Mouse (Mus musculus): Measurements from ENCODE around the gene Caskin2.
A peak's percentile ranks its signal among the peaks of the same experiment; 100 is the strongest.

Caskin2 gene

DNA sequence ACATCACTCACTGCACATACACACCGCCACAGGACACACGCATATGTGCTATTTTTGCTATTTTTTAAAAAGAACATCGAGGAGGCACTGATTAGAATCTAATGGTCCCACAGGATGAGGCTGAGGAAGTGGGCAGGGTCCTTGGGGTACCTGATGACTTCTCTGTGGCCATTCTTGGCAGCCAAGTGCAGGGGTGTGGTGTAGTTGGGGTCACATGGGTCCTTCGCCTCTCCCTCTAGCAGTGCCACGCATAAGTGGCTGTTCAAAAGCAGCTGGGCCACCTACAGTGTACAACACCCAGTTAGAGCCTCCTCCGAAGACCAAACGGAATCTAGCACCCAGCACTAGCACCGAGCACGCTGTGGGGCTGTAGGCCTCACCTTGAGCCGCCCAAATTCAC lies 7.3 kb downstream of the Caskin2 start:
- DNase-seq (ENCODE audit: low spot score in 2 of 2) = no peak

DNA sequence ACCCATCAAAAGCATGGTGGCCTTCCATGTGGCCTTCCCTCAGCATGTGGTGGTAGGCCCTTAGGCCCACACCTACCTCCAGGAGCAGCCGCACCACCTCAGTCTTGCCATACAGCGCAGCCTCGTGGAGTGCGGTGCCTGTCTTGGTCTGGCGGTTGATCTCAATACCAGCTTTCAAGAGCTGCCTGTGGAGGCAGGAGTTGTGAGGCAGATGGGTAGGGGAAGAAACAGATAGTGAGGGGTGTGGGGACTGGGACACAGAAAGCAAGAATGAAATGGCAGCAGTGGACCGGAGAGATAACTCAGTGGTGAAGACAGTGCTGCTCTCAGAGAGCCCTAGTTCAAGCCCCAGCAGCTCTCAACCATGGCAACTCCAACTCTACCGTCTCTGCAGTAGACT lies 8.4 kb downstream of the Caskin2 start:
- DNase-seq (ENCODE audit: low spot score in 2 of 2) = no peak

DNA sequence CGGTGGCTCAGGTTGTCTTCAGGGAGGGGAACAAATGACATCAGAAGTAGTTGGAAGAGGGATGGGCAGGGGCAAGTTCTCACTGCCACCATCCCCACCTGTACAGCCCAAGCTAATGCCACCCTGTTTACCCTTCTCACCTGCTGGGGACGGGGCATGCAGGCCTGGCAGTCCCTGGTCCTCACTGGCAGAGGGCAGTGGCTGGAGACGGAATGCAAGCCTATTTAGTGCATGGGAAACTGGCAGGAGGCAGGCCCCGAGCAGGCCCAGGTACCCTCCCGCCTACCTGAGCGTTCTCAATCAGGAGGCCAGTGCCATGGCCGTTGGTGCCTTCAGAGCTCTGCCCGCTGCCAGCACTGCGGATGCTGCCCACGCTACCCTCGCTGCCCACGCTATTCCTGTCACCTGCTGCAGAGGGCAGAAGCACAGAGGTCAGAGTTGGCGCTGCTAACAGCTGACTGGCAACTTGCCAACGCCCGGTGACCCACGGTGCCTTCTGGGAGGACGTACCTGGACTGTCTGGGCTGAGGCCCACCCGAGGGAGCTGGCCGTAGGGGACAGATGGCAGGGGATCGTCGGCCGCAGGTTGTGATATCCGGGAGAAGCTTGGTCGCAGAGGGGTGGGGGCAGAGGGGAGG lies 10.2 kb downstream of the Caskin2 start:
- no peak for DNase-seq (ENCODE audit: low spot score in 2 of 2)

DNA sequence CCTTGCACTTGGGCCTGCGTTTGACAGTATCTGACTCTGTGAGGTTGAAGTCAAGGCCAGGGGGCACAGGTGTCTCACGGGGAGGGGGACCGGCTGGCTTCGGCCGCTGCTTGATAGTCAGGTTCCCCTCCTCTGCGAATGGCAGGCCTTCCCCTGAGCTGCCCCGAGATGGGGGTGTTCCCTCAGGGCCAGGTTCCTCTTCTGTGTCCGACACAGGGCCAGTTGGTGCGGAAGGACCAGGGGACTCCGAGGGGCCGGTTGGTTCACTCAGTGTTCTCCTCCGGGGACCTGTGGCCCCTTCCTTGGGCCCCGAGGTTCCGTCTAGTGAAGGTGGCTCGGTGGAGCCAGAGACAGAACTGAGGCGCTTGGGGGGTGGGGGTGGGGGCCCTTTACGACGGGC lies 12.5 kb downstream of the Caskin2 start:
- DNase-seq (ENCODE audit: low spot score in 2 of 2) = no peak

DNA sequence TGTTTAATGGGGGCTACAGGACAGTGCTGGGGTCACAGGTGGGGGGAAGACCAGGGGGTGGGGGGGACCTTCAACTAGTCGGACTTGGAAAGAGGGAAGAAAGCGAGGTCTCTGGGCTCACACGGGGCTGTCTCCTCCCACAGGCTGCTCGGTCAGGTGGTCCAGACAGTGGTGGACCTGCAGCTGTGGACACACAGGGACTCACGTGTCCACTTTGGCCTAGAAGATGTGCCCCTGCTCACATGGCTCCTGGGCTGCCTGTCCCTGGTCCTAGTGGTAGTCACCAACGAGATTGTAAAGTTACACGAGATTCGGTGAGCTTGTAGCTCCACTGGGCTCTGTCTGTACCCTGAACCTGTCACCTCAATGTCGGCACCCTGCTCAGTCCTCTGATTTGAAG lies 15.8 kb downstream of the Caskin2 start:
- DNase-seq (ENCODE audit: low spot score in 2 of 2) = no peak

DNA sequence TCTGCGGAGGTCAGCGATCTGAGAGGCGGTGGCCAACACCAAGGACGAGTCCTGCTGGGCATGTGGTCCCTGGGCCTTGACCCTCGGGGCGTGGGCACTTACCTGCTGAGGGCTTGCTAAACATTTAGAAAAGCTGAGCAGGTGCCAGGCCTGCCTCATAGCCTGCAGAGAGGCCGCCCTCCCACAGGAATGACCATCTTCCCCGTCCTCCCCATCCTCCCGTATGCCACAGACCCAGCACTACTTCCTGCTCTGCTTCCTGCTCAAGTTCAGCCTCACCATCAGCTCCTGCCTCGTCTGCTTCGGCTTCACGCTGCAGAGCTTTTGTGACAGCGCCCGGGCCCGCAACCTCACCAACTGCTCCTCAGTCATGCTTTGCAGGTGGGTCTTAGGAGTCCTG lies 16.5 kb downstream of the Caskin2 start:
- DNase-seq (ENCODE audit: low spot score in 2 of 2) = no peak

DNA sequence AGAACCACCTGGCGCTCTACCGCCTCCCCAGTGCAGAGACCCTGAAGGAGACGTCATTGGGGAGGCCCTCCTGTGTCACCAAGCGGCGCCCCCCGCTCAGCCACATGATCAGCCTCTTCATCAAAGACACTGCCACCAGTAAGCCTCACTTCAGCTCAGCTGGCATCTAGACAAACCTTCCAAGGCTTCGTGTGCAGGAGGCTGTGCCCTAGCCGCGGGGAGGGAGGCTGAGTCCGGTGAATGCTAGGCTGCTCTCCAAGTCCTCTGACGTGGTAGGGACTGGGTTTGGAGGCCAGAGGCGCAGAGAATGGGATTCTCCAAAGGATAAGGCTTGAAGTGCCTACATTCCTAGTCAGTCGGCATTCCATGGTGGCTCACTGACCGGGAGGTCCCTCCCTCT lies 21.1 kb downstream of the Caskin2 start:
- DNase-seq (ENCODE audit: low spot score in 2 of 2) = no peak

DNA sequence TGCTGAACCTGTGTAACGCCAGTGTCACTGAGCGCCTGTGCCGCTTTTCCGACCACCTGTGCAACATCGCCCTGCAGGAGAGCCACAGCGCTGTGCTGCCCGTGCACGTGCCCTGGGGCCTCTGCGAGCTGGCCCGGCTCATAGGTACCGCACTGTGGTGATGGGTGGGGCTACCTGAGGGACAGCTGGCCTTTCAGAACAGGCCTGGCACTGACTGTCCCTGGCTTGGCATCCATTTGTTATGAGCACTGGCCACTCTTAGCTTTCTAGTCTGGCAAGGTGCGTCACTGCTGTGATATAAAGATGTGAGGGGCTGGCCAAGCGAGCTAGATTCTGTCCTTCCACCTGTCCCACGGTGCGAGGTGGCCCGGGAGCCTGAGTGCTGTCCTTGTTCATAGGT lies 21.5 kb downstream of the Caskin2 start:
- no peak for DNase-seq (ENCODE audit: low spot score in 2 of 2)

DNA sequence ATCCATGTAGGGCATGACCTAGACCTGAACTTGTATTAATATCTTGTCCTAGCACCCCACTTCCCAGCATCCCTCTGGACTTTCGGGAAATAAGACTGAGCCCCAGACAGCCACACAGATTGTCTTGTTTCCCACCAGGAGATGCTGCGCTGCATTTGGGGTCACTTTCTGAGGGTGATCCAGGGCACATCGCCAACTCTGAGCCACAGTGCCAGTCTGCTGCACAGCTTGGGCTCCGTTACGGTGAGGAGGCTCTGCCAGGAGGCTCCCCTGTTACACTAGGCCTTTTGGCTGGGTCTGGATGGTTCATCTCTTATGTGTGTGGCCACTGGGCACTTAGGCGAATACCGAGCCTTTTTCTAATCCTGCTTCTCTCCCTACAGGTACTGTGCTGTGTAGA lies 23.7 kb downstream of the Caskin2 start:
- no peak for DNase-seq (ENCODE audit: low spot score in 2 of 2)

DNA sequence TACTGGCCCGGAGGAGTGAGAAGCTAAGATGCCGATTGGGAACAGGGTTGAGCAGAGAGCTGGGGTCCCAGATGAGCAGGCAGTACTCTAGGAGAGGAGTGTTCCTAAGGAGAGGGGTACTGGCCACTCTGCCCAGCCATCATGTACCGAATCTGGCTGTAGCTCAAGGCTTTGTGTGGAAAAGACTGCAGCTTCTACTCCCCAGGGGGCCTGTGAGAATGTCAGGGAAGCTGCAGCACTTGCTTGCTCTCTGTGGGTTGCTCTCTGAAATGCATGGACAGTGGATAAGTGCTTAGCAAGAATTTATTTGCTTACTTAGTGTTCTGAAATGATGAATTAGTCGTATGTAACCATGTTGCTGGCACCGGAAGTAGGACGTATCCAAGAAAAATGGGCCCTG lies 27.0 kb downstream of the Caskin2 start:
- no peak for DNase-seq (ENCODE audit: low spot score in 2 of 2)

DNA sequence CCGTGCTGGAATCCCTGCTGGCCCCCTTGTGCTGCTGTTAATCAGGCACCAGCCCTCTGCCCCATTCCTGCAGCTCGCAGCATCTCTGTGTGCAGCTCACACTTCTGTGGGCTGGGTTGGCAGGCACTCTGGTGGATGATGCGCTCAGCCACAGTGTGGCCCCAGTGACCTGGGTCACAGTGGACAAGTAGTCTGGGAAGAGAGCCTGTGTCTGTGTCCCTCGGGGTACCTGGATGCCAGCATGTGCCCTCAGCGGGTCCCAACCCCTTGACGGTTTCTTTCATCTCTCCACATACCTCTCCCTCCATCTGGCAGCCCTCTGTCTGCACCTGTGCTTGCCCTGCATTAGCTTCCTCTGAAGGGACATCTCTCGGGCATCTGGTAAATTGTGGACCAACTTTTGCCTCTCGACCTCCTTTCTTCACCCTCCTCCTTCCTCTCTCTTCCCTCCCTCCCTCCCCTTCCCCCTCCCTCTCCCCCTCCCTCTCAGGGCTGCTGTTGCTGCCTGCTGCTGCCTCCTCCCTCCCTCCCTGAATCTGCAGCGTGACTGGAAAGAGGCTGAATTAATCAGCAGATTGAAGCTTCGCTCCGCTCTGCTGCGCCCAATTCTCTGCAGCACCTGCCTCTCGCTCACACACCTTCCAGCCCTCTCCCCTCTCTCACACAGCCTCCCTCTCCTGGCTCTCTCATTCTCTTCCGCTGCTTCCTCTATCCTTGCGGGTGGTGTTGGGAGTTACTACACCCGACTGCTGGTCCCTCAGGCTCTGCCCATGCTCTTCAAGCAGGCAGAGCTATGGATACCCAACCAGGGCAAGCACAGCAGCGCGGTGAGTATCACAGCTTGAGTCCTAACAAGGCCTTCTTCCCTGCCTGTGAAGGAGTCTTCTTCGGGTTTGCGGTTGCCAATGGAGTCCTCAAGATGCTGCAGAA lies 33.0 kb downstream of the Caskin2 start:
- DNase-seq (ENCODE audit: low spot score in 2 of 2) = no peak

DNA sequence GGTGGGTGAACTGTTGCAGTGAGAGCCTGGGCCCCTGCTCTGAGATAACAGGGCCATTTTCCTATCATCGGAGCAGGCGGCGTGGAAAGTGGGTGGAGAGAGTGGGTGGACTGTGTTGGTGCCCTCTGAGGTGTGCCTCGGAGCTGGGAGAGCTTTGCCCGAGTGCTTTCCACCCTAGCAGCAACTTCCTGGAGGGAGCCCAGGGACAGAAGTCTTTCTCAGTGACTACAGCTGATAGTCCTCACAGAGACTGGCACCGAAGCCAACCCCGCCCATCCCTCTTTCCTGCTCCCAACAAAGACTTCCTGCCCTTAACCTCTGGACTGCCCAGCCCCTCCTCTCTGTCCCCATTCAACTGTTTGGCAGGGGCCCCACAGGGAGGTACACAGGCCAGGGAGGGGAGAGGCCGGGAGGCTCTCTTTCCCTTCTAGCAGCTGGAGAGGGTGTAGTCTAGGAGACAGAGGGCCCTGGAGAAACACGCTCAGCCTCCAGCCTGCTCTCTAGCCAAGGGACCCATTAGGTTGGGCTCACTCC lies 34.3 kb downstream of the Caskin2 start:
- DNase-seq (ENCODE audit: low spot score in 2 of 2) = peak; percentile 74 to 88

DNA sequence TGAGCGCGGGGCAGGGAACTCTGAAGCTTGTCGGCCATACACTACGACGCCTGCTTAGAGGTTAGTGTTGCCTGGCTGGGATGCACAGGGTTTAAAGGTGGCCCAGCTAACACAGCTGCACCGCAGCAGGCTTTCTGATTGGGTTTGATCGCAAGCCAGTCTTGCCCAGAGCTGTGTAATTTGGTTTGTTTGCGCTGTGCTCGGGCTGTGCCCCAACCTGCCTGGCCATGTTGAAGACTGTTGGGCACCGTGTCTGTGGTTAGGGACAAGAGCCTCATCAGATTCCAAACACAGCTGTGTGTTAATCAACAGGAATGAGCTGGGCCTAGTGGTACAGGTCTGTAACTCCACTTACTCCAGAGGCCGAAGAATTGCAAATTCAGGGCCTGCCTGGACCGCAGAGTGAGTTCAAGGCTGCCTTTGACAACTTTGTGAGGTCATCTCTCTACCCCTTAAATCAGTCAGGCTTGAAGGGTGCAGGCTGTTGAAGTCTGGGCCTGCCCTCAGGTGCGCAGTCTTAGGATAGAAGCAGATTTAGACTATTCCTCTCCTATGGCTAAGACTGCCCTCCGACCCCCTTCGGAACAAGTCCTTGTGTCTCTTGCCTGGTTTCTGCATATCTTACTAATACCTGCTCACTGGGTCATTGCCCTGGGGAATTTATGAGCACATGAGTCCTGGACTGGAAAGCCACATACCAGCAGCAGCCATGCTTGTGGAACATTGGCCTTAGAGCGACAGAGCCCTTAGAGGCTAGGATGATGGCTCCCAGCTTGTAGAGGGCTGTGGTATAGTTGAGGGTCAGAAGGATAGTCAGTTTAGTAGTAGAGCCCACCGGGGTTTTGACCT lies 35.7 kb downstream of the Caskin2 start:
- DNase-seq (ENCODE audit: low spot score in 2 of 2) = peak; percentile 85 to 86

DNA sequence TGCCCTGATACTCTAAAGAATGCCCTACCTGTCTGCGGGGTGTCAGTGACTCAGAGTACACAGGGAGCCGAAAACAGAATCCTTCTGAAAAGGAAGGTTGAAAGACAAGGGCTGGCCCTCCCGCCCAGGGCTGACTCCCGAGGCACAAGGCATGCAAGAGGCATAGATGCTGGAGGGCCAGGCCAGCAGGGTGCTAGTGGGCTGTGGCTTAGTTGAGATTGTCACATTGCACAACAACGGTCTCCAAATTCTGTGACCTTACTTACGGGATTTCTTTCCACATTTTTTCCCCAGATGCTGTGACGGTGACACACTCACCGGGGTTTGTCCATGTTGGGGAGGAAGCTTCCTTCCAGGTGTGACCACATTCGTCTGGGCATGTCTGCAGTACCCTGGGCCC lies 36.5 kb downstream of the Caskin2 start:
- DNase-seq (ENCODE audit: low spot score in 2 of 2) = no peak

DNA sequence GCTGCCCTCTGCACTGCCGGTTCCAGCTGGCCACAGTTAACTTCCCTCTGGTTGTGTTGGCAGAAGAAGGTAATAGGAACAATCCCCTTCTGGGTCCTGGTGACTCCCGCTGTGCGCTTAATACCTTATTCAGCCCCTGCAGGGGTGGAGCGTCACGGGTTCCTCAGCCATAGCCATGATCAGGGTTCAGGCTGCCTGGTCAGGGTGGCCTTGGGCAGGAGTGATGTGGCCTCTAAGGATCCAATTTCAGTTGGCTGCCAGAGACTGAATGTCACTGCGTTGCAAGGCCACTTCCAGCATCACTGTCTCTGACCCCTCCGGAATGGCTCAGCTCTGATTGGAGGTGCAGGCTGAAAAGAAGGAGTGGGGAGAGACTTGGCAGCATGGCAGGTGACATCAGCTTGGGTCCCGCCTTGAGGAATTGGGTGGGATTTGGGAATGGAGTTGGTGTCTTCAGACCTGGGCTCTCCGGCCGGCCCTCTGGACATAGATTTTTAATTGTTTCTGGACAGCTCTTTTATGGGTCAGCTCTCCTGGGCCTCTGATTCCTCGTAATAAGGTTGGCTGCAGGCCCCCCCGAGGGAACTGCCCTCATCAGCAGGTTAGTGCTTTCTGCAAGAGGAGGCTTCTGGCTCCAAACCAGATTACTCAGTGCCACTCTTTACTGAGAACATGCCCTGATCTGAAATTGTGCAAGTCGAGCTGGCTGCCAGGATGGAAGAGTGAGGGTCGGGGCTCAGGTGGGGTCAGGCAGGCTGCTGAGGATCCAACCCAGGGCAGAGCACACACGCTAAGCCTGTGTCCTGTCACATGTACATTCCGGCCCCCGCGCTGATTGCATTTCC lies 37.4 kb downstream of the Caskin2 start:
- no peak for DNase-seq (ENCODE audit: low spot score in 2 of 2)

DNA sequence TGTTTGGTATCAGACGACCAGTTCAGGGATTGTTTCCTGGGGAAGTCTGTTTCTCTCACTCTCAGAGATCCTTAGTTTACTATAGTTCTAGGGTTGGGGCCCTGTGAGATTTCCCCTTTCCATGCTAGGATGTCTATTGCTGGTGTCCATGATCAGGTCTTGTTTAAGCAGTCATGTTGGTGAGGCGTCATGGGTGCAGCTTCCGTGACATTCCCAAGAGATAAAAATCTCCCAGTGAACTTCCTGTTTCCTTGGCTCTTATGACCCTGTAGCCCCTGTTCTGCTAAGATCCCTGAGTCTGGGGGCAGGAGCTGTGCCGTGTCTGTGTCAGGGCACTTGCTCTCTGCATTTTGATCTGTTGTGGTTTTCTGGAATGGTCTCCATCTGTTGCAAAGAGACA lies 38.8 kb downstream of the Caskin2 start:
- no peak for DNase-seq (ENCODE audit: low spot score in 2 of 2)

DNA sequence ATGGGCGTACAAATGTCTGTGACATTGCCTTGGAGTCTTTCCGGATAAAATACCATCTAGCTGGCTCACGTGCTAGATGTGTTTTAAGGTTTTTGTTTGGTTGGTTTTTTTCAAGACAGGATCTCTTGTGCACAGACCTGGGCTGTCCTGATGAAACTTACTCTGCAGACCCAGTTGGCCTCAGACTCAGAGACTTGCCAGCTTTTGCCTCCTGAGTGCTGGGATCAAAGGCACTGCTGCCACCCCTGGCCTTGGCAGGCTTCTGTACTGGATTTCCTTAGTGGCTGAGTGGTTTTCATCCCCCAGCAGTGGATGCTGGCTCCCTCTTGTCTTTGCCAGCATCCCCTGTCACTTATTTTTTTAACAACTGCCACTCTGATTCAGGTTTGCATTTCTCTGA lies 44.5 kb downstream of the Caskin2 start:
- no peak for DNase-seq (ENCODE audit: low spot score in 2 of 2)

DNA sequence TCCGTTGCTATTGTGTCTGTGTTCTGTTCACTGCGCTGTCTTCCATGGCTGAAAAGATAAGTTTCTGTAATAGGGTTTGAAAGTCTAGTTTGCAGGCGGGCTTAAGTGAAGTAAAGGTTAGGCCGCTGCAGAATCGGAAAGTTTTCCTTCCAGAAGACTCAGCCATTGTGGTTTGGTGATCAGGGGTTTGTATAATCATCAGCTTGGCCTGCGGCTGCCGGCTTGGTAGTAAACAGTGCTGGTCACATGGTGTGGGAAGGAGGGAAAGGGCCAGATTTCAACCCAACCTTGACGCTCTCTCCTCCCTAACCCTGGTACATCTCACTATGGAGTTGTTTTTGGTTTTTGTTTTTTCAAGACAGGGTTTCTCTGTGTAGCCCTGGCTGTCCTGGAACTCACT lies 46.5 kb downstream of the Caskin2 start:
- DNase-seq (ENCODE audit: low spot score in 2 of 2) = no peak

DNA sequence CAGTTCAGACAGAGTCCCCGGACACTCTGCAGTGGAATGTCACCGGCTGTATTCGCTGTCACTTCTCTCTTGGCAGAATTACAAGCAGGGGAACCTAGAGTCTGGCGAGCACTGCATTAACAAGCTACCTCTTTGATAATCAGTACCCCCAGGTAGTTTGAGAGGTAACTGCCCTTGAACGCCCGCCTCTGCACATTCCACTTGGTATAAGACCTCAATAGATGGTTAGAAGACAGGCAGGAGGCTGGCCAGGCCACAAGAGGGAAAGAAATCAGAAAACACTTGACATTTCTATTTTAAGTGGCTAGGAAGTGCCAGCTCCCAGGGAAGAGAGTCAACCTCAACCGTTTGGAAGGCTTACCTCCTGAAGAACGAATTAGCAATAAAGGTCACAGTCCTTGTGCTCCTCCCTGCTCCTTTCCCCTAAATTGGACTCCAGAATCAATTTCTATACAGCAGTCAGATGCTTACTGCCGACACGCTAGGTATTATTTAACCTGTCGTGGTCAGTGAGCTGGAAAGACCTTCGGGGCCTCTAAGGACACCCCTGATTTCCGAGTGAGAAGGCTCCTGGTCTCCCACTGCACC lies 47.0 kb downstream of the Caskin2 start:
- no peak for DNase-seq (ENCODE audit: low spot score in 2 of 2)

DNA sequence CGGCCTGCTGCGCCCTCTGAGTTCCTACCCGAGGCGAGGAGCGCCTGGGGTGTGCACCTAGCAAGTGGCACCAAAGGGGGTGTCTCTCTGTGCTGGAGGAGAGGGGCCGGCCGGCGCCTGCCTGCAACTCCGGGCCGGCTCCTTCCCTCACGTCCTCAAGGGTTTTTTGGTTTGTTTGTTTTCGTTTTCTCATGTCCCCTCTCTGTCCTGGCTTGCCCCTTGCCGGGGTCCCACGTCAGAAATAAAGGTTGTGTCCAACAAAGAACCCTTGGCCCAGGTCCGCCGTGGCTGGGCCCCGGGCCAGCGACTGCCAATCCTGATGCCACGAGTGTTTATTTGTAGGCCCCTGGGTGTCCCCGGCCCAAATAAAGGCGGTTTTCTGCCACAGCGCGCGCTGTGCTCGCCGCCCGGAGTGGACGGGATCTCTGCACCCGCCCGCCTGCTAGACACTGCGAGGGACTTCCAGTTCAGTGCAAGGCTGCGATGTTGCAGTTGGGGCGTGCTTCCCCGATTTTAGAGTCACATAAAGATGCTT lies 47.8 kb downstream of the Caskin2 start:
- DNase-seq (ENCODE audit: low spot score in 2 of 2) = peak in 1 of 2 experiments; percentile 52
